In the genomic region with DNA sequence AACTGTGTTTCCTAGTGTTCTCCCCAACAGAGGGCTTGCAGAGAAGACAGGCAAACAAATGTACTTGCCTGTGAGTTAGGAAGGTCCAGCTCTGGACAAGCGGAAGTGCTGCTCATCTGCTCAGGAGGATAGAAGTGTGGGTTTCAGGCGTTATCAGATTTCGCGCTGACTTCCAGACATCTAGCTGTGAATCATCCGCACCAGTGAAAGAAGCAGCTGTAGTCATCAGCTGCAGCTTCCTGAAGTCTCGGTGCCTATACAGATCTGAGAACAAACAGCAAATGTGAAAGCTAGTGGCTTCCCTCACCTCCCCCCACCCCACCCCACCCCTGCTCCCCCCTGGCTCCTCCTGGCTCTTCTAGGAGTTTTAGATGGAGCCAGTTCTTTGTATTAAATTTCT, we compare ENCODE assay signal across 11 mouse cellular contexts.
DNase-seq lines count a peak whose midpoint lies in the region; ATAC-seq and TF ChIP-seq lines count a peak whose summit lies in the region.
"Had no signal": no experiment of that assay in that cellular context is flagged by ENCODE, and none has a peak within 500 bp of the region (broad histone marks: within the 10 kb centered on the region; RNA-seq: fewer than 3 reads in every experiment).

No protein-coding gene starts in this region.

- peak; percentile 20 for DNase-seq in hindbrain, postnatal 0 days (ENCODE audit: low spot score)
- DNase-seq in CD4-positive, CD25-positive, alpha-beta regulatory T cell, adult 2 months (ENCODE audit: low read depth, low spot score): peak; percentile 60
- no peak for DNase-seq in c-Kit-positive CD71-positive TER-119-positive erythroid progenitor cells, embryonic 14.5 days (ENCODE audit: low spot score)
- no peak for DNase-seq in cerebellum, postnatal 14 days
- no peak for DNase-seq in spleen, postnatal 14 days (ENCODE audit: low spot score in 2 of 2)
- DNase-seq: heart, postnatal 10 days had no signal

- no peak overlapping the region for H3K27ac ChIP-seq in hindbrain, postnatal 0 days
- H3K27ac ChIP-seq in hindbrain, embryonic 13.5 days: no peak overlapping the region
- peak overlapping the region; percentile 55 for H3K27ac ChIP-seq in brown adipose tissue, adult 24 weeks (replicated peaks; ENCODE audit: low read depth, low read length)
- H3K27ac ChIP-seq: embryonic facial prominence, embryonic 13.5 days; neural tube, embryonic 13.5 days had no signal

- no peaks in the 10 kb centered on the region for H3K27me3 ChIP-seq in hindbrain, postnatal 0 days (ENCODE audit: insufficient read depth, low read length)
- H3K27me3 ChIP-seq in hindbrain, embryonic 13.5 days: no peaks in the 10 kb centered on the region
- no peaks in the 10 kb centered on the region for H3K27me3 ChIP-seq in megakaryocyte, embryonic 14.5 days (replicated peaks)
- H3K27me3 ChIP-seq: embryonic facial prominence, embryonic 13.5 days; neural tube, embryonic 13.5 days had no signal

- no peaks in the 10 kb centered on the region for H3K36me3 ChIP-seq in hindbrain, postnatal 0 days (ENCODE audit: insufficient read depth, low read length)
- H3K36me3 ChIP-seq in hindbrain, embryonic 13.5 days: no peaks in the 10 kb centered on the region
- peaks cover 12% of the 10 kb centered on the region for H3K36me3 ChIP-seq in megakaryocyte, embryonic 14.5 days (replicated peaks; ENCODE audit: low read length)
- H3K36me3 ChIP-seq: embryonic facial prominence, embryonic 13.5 days; neural tube, embryonic 13.5 days had no signal

- TF ChIP-seq CTCF in hindbrain, postnatal 0 days (IDR thresholded peaks at IDR 0.05; ENCODE audit: low read depth): no peak

- H3K4me1 ChIP-seq in hindbrain, postnatal 0 days (ENCODE audit: insufficient read depth, low read length): no peaks in the 10 kb centered on the region
- H3K4me1 ChIP-seq in hindbrain, embryonic 13.5 days (replicated peaks): peaks cover 4% of the 10 kb centered on the region
- H3K4me1 ChIP-seq in brown adipose tissue, adult 24 weeks (ENCODE audit: control insufficient read depth, insufficient read depth, insufficient read length, low read length): peaks cover 12% of the 10 kb centered on the region; the same call in 1 of the 2 replicates
- H3K4me1 ChIP-seq in megakaryocyte, embryonic 14.5 days: peaks cover 97% of the 10 kb centered on the region
- H3K4me1 ChIP-seq: neural tube, embryonic 13.5 days had no signal

- no peak overlapping the region for H3K4me2 ChIP-seq in hindbrain, postnatal 0 days (ENCODE audit: low read depth, low read length)
- H3K4me2 ChIP-seq in hindbrain, embryonic 13.5 days: no peak overlapping the region
- H3K4me2 ChIP-seq: embryonic facial prominence, embryonic 13.5 days; neural tube, embryonic 13.5 days had no signal

- ATAC-seq in hindbrain, postnatal 0 days: 0 out of 2 replicates have a peak, but pooled peaks have one; percentile 59
- no peak for ATAC-seq in hindbrain, embryonic 13.5 days (ENCODE audit: low FRiP score)

- no peak overlapping the region for H3K9ac ChIP-seq in hindbrain, postnatal 0 days (replicated peaks; ENCODE audit: low read length)
- no peak overlapping the region for H3K9ac ChIP-seq in hindbrain, embryonic 13.5 days
- H3K9ac ChIP-seq: embryonic facial prominence, embryonic 13.5 days; neural tube, embryonic 13.5 days had no signal

- no peak overlapping the region for H3K4me3 ChIP-seq in hindbrain, postnatal 0 days (ENCODE audit: low read length)
- no peak overlapping the region for H3K4me3 ChIP-seq in hindbrain, embryonic 13.5 days
- 0 out of 2 replicates have a peak overlapping the region, but pooled peaks have one; percentile 3 for H3K4me3 ChIP-seq in brown adipose tissue, adult 24 weeks (ENCODE audit: insufficient read depth, low read depth, low read length)
- peak overlapping the region; percentile 84 for H3K4me3 ChIP-seq in megakaryocyte, embryonic 14.5 days (replicated peaks)
- H3K4me3 ChIP-seq: embryonic facial prominence, embryonic 13.5 days; neural tube, embryonic 13.5 days had no signal

- WGBS in hindbrain, postnatal 0 days: 41% methylated on average over 6 of the region's 6 CpGs
- WGBS in hindbrain, embryonic 13.5 days: 45% methylated on average over 6 of the region's 6 CpGs

- H3K9me3 ChIP-seq in hindbrain, postnatal 0 days (ENCODE audit: low read length): no peaks in the 10 kb centered on the region
- H3K9me3 ChIP-seq in hindbrain, embryonic 13.5 days: no peaks in the 10 kb centered on the region
- H3K9me3 ChIP-seq in megakaryocyte, embryonic 14.5 days: no peaks in the 10 kb centered on the region
- H3K9me3 ChIP-seq: embryonic facial prominence, embryonic 13.5 days; neural tube, embryonic 13.5 days had no signal

Comparison
In these comparisons a context has a peak if more than half of its experiments do, and no peak if none do; other contexts are left out.
1. DNase-seq: peak in hindbrain, postnatal 0 days (single experiment) and CD4-positive, CD25-positive, alpha-beta regulatory T cell, adult 2 months (single experiment); none in c-Kit-positive CD71-positive TER-119-positive erythroid progenitor cells, embryonic 14.5 days (single experiment), cerebellum, postnatal 14 days (0 of 2) and spleen, postnatal 14 days (0 of 2).
2. H3K4me3 ChIP-seq: peak in brown adipose tissue, adult 24 weeks (single experiment) and megakaryocyte, embryonic 14.5 days (single experiment); none in hindbrain, postnatal 0 days (single experiment) and hindbrain, embryonic 13.5 days (single experiment).